Mouse (Mus musculus): ENCODE measurements around the gene Pex11g.

Gene Pex11g

DNA sequence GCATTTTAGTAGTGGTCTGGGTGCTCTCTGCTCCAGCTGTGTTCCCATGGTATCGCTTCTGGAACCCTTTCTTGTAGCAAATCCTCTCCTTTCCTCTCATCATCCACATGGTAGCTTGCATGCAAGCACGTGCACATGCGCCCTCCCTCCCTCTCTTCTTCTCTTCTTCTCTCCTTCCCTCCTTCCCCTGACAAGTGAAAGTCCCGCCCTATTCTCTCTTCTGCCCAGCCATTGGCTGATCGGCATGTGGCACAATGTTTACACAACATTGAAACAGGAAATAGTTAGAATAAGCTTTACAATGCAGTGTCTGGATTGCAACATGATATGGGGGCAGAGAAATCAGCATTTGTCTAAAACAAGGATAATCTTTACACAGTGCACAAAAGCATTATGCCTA, 14.1 kb upstream of the Pex11g start:
- no peak for DNase-seq (ENCODE audit: low read depth, low spot score)

DNA sequence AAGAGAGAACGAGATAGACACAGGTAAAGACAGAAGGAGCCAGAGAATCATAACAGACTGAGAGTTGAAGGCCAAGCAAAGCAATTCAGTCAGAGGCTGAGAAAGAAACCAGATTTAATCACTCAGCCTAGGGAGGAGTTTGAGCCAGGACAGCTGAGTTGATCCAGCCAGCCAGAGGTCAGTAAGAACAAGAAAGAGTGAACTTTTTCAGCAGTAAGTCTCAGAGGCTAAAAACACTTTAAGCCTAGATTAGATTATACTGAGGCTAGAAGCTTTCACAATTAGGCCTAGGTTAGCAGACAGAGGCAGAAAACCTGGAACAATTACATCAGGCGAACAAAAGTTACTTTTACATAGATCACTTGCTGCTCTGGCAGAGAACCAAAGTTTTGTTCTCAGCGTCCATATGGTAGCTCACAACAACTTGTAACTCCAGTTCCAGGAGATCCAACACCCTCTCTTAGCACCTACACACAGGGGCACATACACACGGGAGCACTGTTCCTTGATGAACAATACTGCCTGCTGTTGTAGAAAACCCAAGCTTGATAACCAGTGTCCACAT, 12.8 kb upstream of the Pex11g start:
- no peak for DNase-seq (ENCODE audit: low read depth, low spot score)

DNA sequence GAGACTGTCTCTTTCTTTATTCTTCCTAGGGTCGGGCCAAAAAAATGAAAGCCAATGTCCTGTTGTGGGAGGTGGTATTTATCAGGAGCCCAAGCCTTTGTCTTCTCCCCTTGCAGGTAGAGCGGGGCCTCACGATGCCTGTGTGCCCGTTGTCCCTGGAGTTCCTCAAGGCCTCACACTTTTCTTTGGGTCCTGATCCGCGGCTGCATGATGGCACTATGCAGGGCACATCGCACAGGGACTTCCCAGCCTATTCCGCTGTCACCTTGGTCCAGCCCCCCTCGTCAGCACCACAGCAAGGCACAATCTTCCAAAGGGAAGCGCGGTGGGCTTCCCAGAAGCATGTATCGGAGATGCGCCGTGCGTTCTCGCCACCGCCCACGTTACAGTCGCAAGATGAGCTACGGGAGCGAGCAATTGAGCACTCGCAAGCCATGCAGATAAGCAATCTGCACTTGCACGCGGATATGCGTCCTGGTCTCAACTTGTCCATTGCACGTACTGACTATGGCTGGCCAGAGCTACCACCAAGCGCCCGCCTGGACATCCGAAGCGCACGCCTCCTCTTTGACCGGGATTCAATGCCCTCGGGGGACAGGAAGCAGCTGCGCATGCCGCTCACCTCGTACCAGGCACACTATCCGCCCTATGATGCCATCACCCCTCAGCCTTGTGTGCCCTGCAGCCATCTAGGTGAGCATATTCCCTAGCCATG, 8.4 kb upstream of the Pex11g start:
- DNase-seq (ENCODE audit: low read depth, low spot score): no peak

DNA sequence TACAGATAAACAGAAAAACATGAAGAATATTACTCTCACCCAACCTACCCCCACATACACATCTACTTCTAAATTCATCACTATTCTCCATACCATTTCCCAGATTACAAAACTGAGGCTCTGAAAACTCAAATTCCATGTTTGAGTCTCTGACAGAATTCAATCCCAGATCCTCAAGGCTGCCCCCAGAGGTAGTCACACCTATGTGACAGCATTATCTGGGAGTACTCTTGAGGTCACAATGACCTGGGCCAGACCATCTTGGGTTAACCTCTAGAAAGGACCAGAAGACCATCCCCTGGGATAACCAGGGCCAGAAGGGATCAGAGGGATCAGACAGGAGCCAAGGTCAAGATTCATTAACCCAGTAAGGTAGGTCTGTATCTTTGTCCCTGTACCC, 3.1 kb upstream of the Pex11g start, which contains the start of gene Tex45:
Gene Tex45, plus strand, starts transcription at position 301 of the 400 bp plus-strand sequence.
- no peak for DNase-seq (ENCODE audit: low read depth, low spot score)

DNA sequence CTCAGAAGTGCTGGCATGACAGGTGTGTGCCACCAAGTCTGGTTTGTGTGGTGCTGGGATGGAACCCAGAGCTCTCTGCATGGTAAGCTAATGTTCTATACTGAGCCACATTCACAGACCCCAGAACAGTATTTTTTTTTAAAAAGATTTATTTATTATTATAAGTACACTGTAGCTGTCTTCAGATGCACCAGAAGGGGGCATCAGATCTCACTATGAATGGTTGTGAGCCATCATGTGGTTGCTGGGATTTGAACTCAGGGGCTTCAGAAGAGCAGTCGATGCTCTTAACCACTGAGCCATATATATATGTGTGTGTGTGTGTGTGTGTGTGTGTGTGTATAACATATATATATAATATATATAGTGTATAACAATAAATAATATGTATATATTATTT, 1.4 kb upstream of the Pex11g start:
- DNase-seq (ENCODE audit: low read depth, low spot score): no peak

DNA sequence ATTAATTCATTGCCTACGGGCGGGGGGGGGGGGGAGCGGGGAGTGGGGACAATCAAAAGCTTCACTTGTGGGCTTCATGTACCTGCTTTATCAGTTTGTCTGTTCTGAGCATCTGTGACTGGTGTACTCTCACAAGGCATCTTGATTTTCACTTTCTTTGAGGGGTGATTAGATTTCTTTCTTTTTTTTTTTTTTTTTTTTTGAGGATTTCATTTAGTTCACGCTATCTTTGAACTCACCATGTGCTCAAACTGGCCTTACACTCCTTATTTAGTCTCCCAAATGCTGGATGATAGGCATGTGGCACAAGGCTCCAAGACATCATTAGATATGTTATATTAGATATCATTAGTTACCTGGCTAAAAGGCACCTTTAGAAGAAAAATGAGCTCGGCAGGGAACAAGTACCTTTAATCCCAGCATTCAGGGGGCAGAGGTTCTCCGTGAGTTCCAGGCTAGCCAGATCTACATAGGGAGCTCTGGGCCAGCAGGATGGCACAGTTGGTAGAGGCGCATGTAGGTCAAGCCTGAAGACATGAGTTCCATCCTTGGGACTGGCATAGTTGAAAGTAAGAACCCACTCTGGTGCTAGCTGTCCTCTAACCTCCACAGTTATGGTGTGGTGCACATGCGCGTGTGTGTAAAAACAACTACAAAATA, 536 bp upstream of the Pex11g start:
- no peak for DNase-seq (ENCODE audit: low read depth, low spot score)

DNA sequence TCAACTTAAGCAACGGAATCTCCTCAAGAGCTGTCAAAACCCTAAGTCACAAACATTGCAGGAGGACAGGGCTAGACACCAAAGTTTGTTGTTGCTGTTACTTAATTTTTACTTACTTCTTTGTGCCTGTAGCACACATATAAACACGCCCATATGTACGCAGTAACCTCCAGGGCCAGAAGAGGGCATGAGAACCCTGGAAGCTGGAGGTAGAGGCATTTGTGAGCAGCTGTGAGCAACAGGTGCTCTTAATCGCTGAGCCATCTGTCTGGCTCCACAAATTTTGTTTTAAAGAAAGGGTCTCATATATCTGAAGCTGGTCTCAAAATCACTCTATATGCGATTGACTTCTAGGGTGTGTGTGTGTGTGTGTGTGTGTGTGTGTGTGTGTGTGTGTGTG, 3.2 kb downstream of the Pex11g start:
- DNase-seq (ENCODE audit: low read depth, low spot score): no peak

DNA sequence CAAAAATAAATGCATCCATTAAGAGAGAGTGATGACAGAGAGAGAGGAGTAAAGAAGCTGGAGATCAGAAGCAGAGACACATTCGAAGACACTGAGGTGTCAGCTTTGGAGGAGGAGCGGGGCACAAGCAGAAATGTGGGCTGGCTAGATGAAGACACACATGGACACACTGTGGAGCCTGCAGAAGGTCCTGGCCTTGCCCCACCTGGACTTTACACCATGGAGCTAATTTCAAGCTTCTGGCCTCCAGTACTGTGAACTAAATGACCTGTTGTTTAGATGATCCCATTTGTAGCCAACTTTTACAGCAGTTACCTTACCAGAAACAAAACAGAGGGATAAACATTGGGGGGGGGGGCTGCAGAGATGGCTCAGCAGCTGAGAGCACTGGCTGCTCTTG, 4.2 kb downstream of the Pex11g start:
- no peak for DNase-seq (ENCODE audit: low read depth, low spot score)

DNA sequence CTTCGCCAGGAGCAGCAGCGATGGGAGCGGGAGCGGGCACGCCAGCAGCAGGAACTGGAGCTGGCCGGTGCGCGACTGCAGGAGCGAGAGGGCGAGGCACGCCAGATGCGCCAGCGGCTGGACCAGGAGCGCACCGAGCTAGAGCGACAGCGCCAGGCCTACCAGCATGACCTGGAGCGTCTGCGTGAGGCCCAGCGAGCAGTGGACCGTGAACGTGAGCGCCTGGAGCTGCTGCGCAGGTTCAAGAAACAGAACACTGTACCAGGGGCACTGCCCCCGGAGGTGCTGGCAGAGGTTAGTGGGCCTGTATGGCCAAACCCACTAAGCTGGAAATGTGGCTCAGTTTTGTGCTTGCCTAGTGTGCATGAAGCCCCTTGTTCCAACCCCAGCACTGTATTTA, 15.5 kb downstream of the Pex11g start:
- no peak for DNase-seq (ENCODE audit: low read depth, low spot score)

DNA sequence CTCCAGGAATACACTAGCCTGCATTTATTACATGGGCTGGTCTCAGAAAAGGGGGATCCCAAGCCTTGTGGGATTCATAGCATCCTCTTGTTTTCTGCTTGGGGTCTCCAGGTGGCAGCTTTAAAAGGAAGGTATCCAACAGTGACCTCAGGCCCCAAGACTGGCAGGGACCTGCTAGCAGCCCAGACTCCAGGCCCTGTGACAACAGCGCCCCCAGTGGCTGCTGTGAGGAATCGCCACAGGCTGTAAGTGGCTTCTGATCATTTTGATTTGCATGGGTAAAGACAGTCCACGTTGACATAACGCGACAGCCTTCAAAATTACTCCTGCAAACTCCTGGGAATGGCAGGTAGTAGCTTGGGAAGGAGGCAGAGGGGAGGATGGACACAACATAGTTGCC, 16.8 kb downstream of the Pex11g start:
- DNase-seq (ENCODE audit: low read depth, low spot score): peak; percentile 32

DNA sequence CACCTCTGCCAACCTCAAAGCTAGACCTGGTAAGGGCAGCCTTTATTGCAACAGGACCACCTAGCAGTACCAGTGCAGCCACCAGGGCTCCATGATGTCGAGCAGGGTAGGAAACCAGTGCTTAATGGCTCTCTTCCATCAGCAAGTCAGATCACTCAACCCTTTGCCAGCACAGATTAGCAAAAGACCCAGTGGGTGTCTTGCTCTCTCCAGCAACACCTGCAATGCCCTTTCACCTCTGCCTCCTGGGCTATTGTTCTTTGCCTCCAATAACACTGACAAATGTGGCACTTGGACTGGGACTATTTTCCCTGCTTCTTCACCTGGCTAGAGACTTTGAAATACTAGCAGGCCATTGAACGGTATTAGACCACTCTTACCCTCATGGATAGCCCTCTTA, 18.3 kb downstream of the Pex11g start:
- DNase-seq (ENCODE audit: low read depth, low spot score): no peak

DNA sequence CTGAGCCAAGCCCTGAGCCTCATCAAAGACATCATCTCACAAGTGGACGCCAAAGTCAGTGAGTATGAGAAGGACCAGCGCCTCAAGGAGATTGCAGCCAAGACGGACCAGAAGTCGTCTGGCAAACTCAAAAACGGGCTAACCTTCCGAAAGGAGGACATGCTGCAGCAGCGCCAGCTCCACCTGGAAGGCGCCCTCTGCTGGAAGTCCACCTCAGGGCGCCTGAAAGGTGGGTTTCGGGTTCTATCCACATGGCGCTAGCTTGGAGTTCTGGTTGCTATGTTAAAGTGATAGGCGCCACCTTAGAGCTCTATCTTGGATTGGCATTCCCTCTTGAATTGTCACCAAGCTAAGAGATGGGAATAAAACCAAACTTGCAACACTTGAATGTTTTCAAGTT, 28.0 kb downstream of the Pex11g start:
- DNase-seq (ENCODE audit: low read depth, low spot score): no peak

DNA sequence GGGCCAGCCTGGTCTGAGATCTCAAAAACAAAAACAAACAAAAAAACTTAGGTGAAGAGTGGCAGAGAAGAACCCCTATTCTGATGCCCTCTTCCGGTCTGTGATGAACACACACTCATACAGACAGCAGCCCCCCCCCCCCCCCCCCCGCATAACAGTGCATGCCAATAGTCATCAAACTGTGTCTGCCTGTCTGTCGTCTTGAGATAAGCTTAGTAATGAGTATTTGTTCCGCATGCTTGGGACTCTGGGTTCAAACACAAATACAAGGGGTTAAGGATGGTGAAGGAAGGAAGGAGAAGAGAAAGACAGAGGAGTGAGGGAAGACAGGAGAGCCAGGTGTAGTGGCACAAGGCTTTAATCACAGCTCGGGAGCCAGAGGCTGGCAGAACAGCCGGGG, 31.0 kb downstream of the Pex11g start:
- DNase-seq (ENCODE audit: low read depth, low spot score): no peak

DNA sequence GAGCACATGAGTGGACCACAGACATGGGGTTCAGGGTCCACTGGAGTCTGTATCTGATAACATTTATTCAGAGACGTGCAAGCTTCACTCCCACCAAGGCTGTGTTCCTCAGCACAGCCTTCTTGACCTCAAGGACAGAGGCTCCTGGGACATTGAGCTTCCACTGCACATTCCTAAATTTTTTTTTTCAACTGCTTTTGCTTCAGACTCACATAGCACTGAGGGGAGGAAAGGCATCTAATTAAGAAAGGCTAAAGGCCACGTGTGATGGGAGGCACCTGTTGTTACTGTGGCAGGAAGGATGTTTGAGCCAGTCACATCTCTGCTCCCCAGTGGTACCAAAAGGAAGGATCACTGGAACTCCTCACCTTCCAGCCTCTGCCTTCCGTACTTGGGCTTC, 36.4 kb downstream of the Pex11g start:
- DNase-seq (ENCODE audit: low read depth, low spot score): no peak

DNA sequence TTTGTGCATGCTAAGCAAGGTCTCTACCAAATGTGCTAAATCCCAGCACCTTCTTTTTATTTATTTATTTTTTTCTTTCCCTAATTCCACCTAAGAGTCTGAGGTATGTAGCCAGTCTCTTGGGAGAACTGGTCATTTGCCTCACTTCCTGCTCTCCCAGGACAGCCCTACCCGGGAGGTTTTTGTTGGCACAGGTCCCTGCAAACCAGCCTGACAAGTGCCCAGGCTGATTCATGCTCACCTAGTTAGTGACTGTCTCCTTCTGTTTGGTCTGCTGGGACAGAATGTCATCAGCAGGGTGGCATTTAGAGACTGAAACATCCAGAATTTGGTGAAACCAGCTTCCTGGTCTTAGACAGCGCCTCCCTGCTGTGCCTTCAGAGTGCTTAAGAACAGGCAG, 37.5 kb downstream of the Pex11g start:
- DNase-seq (ENCODE audit: low read depth, low spot score): no peak

DNA sequence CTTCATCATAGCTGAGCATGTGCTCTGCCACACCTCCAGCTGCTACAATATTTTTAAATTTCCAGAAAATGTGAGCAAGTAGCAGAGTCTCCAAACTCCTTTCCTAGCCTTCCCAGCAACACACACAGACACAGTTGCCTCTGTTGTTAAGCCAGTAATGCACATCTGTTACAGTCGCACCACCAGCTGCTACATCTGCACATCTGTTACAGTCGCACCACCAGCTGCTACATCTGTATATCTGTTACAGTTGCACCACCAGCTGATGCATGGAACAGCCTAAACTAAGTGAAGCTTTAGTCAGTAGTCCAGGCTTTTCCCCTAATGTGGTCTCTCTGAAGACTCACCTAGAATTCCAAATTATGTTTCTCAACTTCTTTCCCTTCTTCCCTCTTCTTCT, 39.1 kb downstream of the Pex11g start:
- DNase-seq (ENCODE audit: low read depth, low spot score): no peak

DNA sequence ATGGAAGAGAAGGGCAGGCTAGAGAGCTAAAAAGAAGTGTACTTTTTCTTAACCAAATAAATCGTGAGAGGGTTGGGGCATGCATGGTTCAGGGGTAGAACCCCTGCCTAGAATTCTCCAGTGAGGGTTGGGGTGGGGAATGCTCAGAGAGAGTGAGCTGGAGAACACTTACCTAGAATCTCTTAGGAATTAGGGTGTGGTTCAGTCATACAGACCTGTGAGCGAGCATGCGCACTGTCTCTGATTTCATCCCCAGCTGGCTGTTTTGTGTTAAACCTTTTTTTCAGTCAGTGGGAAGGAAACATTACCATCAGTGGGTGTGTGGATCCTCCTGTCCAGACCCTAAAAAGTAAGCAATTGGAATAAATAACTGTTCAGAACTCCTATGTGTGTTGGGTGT, 41.3 kb downstream of the Pex11g start:
- no peak for DNase-seq (ENCODE audit: low read depth, low spot score)

DNA sequence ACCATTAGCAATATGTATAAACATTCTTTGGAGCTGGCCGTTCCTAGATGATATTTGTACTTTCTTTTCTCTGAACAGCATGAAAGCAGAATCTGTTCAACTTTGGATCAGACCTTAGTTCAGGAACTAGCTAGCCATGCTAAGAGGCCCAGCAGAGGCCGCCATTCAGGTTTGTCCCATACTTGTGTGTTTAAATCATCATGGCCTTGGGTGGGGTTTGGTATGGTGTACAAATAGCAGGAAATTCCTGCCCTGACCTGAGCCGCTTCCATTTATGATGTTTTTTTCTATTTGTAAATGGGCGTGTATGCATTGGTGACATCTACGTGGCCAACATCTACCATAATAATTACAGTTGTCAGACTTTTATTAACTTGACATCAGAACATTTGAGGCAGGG, 42.3 kb downstream of the Pex11g start:
- DNase-seq (ENCODE audit: low read depth, low spot score): no peak

DNA sequence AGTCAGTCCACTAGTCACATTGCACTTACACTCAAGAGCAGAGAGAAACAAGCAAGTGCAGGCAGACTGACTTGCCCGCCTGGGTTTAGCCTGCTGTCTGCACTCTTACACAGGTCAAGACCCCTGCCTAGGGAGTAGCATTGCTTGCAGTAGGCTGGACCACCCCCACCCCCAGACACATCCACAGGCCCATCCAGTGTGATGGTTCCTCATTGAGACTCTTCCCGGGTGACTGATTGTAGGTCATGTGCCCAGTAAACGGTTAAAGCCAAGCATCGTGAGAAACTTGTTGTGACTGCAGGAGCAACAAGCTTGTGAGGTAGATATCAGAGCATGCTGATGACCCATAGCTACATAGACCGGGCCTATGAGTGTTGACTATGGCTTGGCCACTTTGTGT, 46.0 kb downstream of the Pex11g start:
- no peak for DNase-seq (ENCODE audit: low read depth, low spot score)

DNA sequence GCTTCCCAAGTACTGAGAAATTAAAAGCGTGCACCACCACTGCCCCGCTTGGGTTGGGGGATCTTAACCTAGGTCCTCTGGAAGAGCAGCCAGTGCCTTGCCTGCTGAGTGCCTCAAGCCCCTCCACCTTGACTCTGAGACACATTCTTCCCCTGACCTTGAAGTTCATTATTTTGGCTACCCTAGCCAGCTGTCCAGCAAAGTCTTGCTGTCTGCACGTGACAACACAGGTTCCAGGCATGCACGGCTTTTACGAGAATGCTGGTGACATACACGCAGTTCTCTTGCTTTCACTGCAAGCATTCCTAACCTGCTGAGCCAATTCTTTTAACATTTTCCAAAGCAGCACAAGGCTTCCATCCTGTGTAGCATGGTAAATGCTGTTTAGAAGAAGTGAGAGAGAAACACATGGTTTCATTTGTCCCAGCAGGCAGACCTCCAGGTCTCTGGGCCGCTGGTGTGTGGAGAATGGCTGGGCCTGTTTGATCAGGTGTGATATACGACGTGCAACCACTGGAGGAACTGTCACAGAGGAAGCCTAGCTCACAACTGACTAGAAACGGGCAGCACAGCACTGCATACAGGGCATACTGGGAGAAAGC, 47.3 kb downstream of the Pex11g start:
- no peak for DNase-seq (ENCODE audit: low read depth, low spot score)

DNA sequence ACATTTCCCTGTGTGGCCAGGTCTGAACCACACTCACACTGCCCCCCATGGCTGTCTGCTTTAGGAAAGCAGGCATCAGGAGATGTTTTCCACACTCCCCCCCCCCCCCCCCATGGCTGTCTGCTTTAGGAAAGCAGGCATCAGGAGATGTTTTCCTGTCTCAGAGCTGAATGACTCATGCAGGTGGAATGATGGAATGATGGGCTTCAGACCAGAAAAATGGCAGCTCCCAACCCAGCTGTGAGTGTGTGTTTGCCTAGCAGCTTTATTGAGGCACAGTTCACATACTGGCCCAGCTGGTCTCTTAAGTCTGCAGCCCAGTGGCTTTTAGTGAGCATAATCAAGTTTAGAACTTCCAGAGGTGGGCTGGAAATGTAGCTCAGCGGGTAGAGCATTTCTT, 49.4 kb downstream of the Pex11g start:
- peak; percentile 18 for DNase-seq (ENCODE audit: low read depth, low spot score)

DNA sequence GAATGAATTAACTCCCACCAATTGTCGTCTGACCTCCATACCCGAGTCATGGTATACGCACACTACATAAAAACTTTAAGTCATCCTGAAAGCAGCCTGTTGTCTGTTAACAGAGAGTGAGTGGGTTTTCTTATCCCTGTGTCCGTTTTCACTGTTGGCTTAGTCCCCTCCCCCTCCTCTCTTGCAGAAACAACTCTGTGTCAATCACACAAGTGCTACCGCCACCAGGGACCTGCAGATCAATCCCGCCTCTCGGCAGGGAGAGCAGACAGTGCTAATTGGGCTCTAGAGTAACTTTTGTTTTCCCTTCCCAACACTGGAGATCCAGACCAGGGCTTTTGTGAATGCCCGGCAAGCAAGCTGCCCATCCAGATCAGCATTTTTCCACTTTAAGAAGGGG, 50.0 kb downstream of the Pex11g start:
- no peak for DNase-seq (ENCODE audit: low read depth, low spot score)

DNA sequence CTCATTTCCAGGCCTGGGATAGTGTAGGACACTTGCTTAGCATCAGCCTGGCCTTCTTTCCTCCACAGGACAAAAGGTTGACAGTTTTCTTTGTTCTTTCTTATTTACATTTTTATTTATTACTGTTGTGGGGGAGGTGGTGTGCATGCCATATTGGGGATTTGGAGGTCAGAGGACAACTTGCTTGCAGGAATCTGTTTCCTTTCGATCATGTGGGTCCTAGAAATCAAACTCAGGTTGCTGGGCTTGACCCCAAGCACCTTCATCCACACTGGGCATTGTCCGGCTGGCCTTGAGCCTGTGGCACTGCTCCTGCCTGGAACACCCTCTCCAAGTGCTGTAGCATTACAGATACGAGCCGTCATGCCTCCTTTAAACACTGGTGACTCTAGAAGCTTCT, 50.6 kb downstream of the Pex11g start:
- DNase-seq (ENCODE audit: low read depth, low spot score): no peak

Measured in skeletal muscle tissue, adult 2 months (tissue).